Mouse (Mus musculus): Measurements from ENCODE around the gene D17H6S53E.

GRCm38 (mm10) chr17:35121871-35122303 is 4.3 kb upstream of the D17H6S53E start, which contains the start of gene Csnk2b:
- TF ChIP-seq GATA1 (IDR thresholded peaks at IDR 0.05; ENCODE audit: borderline replicate concordance, low read length) = no peak
- no peak; the same call in 1 of the 2 replicates for TF ChIP-seq FLI1 (IDR thresholded peaks at IDR 0.05; ENCODE audit: low read length)
